In genomic region chr5:53050963-53051362, GRCm38 (mm10) we compare ENCODE assay signal across 21 mouse cellular contexts. TPM values are rescaled to one million over a fixed set of nuclear protein-coding genes. Genes with fewer than 3 reads are reported as not detected.
"Had no signal": no experiment of that assay in that cellular context is flagged by ENCODE, and none has a peak within 500 bp of the region (broad histone marks: within the 10 kb centered on the region; RNA-seq: fewer than 3 reads in every experiment).

No protein-coding gene starts in this region.

- H3K4me2 ChIP-seq: kidney, embryonic 15.5 days; liver, embryonic 13.5 days; lung, embryonic 14.5 days; midbrain, embryonic 13.5 days; neural tube, embryonic 13.5 days; stomach, embryonic 15.5 days had no signal

- ATAC-seq: midbrain, embryonic 13.5 days; midbrain, embryonic 16.5 days had no signal

- H3K27ac ChIP-seq: kidney, embryonic 15.5 days; left cerebral cortex, adult 2 months; liver, embryonic 13.5 days; midbrain, embryonic 10.5 days; midbrain, embryonic 13.5 days; neural tube, embryonic 13.5 days; stomach, embryonic 15.5 days had no signal

- DNase-seq: kidney, adult 11 months; kidney, adult 8-10 months; kidney, postnatal 10 days; layer of hippocampus, postnatal 36 days; liver, embryonic 13.5 days; lung, embryonic 14.5 days; right cerebral cortex, adult 18-20 months; right cerebral cortex, postnatal 14 days; right cerebral cortex, postnatal 4 days; spleen, adult 18-20 months; thymus, postnatal 25 days had no signal

- H3K4me3 ChIP-seq: kidney, embryonic 15.5 days; left cerebral cortex, adult 2 months; liver, embryonic 13.5 days; megakaryocyte, embryonic 14.5 days; midbrain, embryonic 10.5 days; midbrain, embryonic 13.5 days; myocyte; neural tube, embryonic 13.5 days; stomach, embryonic 15.5 days had no signal

- H3K9me3 ChIP-seq: kidney, embryonic 15.5 days; liver, embryonic 13.5 days; midbrain, embryonic 10.5 days; midbrain, embryonic 13.5 days; neural tube, embryonic 13.5 days; stomach, embryonic 15.5 days had no signal

- H3K4me1 ChIP-seq: liver, embryonic 13.5 days; megakaryocyte, embryonic 14.5 days; stomach, embryonic 15.5 days had no signal

- H3K9ac ChIP-seq: kidney, embryonic 15.5 days; liver, embryonic 13.5 days; lung, embryonic 14.5 days; midbrain, embryonic 13.5 days; neural tube, embryonic 13.5 days; stomach, embryonic 15.5 days had no signal

- H3K36me3 ChIP-seq: kidney, embryonic 15.5 days; liver, embryonic 13.5 days; midbrain, embryonic 10.5 days; midbrain, embryonic 13.5 days; neural tube, embryonic 13.5 days; stomach, embryonic 15.5 days had no signal

RNA-seq across cellular contexts. Expression of gene Slc34a2, which starts 13.1 kb away (rescaled TPM):
- polyA plus RNA-seq: limb, embryonic 11.5 days; midbrain, embryonic 10.5 days; midbrain, embryonic 13.5 days; myocyte had no signal
